Mouse (Mus musculus) c-Kit-positive CD71-negative TER-119-negative erythroid progenitor cells, embryonic 14.5 days (primary cell): ENCODE measurements around the gene Uba7.

ENCODE experiments used
- DNase-seq: peaks from one replicate; pipeline ENCODE4 v3.0.0-alpha.2; 2013; ENCODE audit warnings: low read depth

Uba7 gene

GRCm38 (mm10) chr9:107962916-107963315 is 12.4 kb upstream of the Uba7 start:
- DNase-seq: no peak

GRCm38 (mm10) chr9:107963700-107964099 is 11.6 kb upstream of the Uba7 start:
- DNase-seq: peak; percentile 86

- no peak for DNase-seq
These were observed 10.6 kb upstream of the Uba7 start for GRCm38 (mm10) chr9:107964681-107965080.

- DNase-seq: no peak
These were observed 8.6 kb upstream of the Uba7 start for GRCm38 (mm10) chr9:107966676-107967075.

GRCm38 (mm10) chr9:107967437-107967836 is 7.9 kb upstream of the Uba7 start:
- no peak for DNase-seq

GRCm38 (mm10) chr9:107968531-107968930 is 6.8 kb upstream of the Uba7 start:
- no peak for DNase-seq

- DNase-seq: no peak
These were observed 5.0 kb upstream of the Uba7 start for GRCm38 (mm10) chr9:107970311-107970710.

GRCm38 (mm10) chr9:107971690-107972541 is 3.4 kb upstream of the Uba7 start:
- no peak for DNase-seq

- DNase-seq: no peak
These were observed 674 bp upstream of the Uba7 start for GRCm38 (mm10) chr9:107974491-107975171.

- DNase-seq: no peak
These were observed 3.5 kb downstream of the Uba7 start for GRCm38 (mm10) chr9:107978815-107979214.

GRCm38 (mm10) chr9:107981684-107982605 is 6.6 kb downstream of the Uba7 start:
- DNase-seq: no peak

- DNase-seq: peak; percentile 81
These were observed 7.5 kb downstream of the Uba7 start, which contains the start of gene Gm20661 for GRCm38 (mm10) chr9:107982681-107983346. Gene Gm20661 (plus strand): TSS chr9:107983058.

- no peak for DNase-seq
These were observed 8.2 kb downstream of the Uba7 start for GRCm38 (mm10) chr9:107983421-107983890.

- DNase-seq: no peak
These were observed 8.9 kb downstream of the Uba7 start for GRCm38 (mm10) chr9:107984052-107984753.

GRCm38 (mm10) chr9:107984754-107985055 is 9.4 kb downstream of the Uba7 start:
- no peak for DNase-seq

- peak; percentile 84 for DNase-seq
These were observed 10.1 kb downstream of the Uba7 start, which contains the start of gene Inka1 for GRCm38 (mm10) chr9:107985131-107986119. Gene Inka1 (minus strand): TSS chr9:107985879.

- peak; percentile 81 for DNase-seq
These were observed 11.1 kb downstream of the Uba7 start for GRCm38 (mm10) chr9:107986376-107986775.

GRCm38 (mm10) chr9:107987950-107988349 is 12.6 kb downstream of the Uba7 start:
- DNase-seq: no peak

- no peak for DNase-seq
These were observed 16.9 kb downstream of the Uba7 start, which contains the start of gene Cdhr4 for GRCm38 (mm10) chr9:107992197-107992596. Gene Cdhr4 (plus strand): TSS chr9:107992497.

GRCm38 (mm10) chr9:107993013-107993412 is 17.7 kb downstream of the Uba7 start:
- DNase-seq: no peak
